Mouse (Mus musculus): Measurements from ENCODE around the gene Muc13. TPM values are rescaled to one million over a fixed set of nuclear protein-coding genes. Genes with fewer than 3 reads are reported as not detected.
A peak's percentile ranks its signal among the peaks of the same experiment; 100 is the strongest.

Gene Muc13
- not detected for total RNA-seq (2021)
- long read RNA-seq, experiment 1: 0 reads
- long read RNA-seq, experiment 2, partial matches to known transcripts: 0 of 1 reads
- long read RNA-seq, experiment 2, other reads (novel, unspliced or antisense): 1 of 1 reads

GRCm38 (mm10) chr16:33793846-33794791 is at the start of gene Muc13:
TSS of gene Muc13 (plus strand) at chr16:33794037.
- intact Hi-C loops (cut with DNase I): no loop called here

GRCm38 (mm10) chr16:33744622-33745419 is 49.0 kb upstream of the Muc13 start:
- peak; percentile 61 to 65 for DNase-seq (ENCODE audit: low spot score in 2 of 2)
- intact Hi-C loops (cut with DNase I): loop anchor here (5.0 kb wide), 2 partner anchors 183 to 438 kb away; no protein-coding TSS in a partner anchor

More at GRCm38 (mm10) chr16:33793846-33794791, at the start of gene Muc13:
- no peak for DNase-seq (ENCODE audit: low spot score in 2 of 2)

GRCm38 (mm10) chr16:33745457-33745856 is 48.4 kb upstream of the Muc13 start:
- DNase-seq (ENCODE audit: low spot score in 2 of 2): no peak
- intact Hi-C loops (cut with DNase I): no loop called here

- intact Hi-C loops (cut with DNase I): no loop called here
- peak; percentile 46 to 58 for DNase-seq (ENCODE audit: low spot score in 2 of 2)
Observed at GRCm38 (mm10) chr16:33746074-33746676, 47.7 kb upstream of the Muc13 start.

GRCm38 (mm10) chr16:33747346-33747954 is 46.4 kb upstream of the Muc13 start:
- no peak for DNase-seq (ENCODE audit: low spot score in 2 of 2)
- intact Hi-C loops (cut with DNase I): no loop called here

GRCm38 (mm10) chr16:33747994-33748393 is 45.8 kb upstream of the Muc13 start:
- intact Hi-C loops (cut with DNase I): no loop called here
- DNase-seq (ENCODE audit: low spot score in 2 of 2): no peak

GRCm38 (mm10) chr16:33751152-33751551 is 42.7 kb upstream of the Muc13 start:
- DNase-seq (ENCODE audit: low spot score in 2 of 2): no peak
- intact Hi-C loops (cut with DNase I): no loop called here

- intact Hi-C loops (cut with DNase I): no loop called here
- DNase-seq (ENCODE audit: low spot score in 2 of 2): no peak
Observed at GRCm38 (mm10) chr16:33751590-33751989, 42.2 kb upstream of the Muc13 start.

GRCm38 (mm10) chr16:33752904-33753578 is 40.8 kb upstream of the Muc13 start:
- no peak for DNase-seq (ENCODE audit: low spot score in 2 of 2)
- intact Hi-C loops (cut with DNase I): no loop called here

GRCm38 (mm10) chr16:33755293-33755692 is 38.5 kb upstream of the Muc13 start:
- intact Hi-C loops (cut with DNase I): no loop called here

GRCm38 (mm10) chr16:33755961-33756360 is 37.9 kb upstream of the Muc13 start:
- intact Hi-C loops (cut with DNase I): no loop called here
- DNase-seq (ENCODE audit: low spot score in 2 of 2): no peak

More at GRCm38 (mm10) chr16:33755293-33755692, 38.5 kb upstream of the Muc13 start:
- peak; percentile 37 to 60 for DNase-seq (ENCODE audit: low spot score in 2 of 2)

- no peak for DNase-seq (ENCODE audit: low spot score in 2 of 2)
- intact Hi-C loops (cut with DNase I): no loop called here
Observed at GRCm38 (mm10) chr16:33756396-33756795, 37.4 kb upstream of the Muc13 start.

- no peak for DNase-seq (ENCODE audit: low spot score in 2 of 2)
- intact Hi-C loops (cut with DNase I): no loop called here
Observed at GRCm38 (mm10) chr16:33759207-33759606, 34.6 kb upstream of the Muc13 start.

GRCm38 (mm10) chr16:33760542-33760941 is 33.3 kb upstream of the Muc13 start:
- intact Hi-C loops (cut with DNase I): no loop called here
- no peak for DNase-seq (ENCODE audit: low spot score in 2 of 2)

- no peak for DNase-seq (ENCODE audit: low spot score in 2 of 2)
- intact Hi-C loops (cut with DNase I): no loop called here
Observed at GRCm38 (mm10) chr16:33760996-33761395, 32.8 kb upstream of the Muc13 start.

GRCm38 (mm10) chr16:33764501-33765193 is 29.2 kb upstream of the Muc13 start:
- intact Hi-C loops (cut with DNase I): no loop called here
- peak in 1 of 2 experiments; percentile 49 for DNase-seq (ENCODE audit: low spot score in 2 of 2)

- intact Hi-C loops (cut with DNase I): no loop called here
Observed at GRCm38 (mm10) chr16:33765477-33765876, 28.4 kb upstream of the Muc13 start.

GRCm38 (mm10) chr16:33766309-33766708 is 27.5 kb upstream of the Muc13 start:
- no peak for DNase-seq (ENCODE audit: low spot score in 2 of 2)
- intact Hi-C loops (cut with DNase I): no loop called here

More at GRCm38 (mm10) chr16:33765477-33765876, 28.4 kb upstream of the Muc13 start:
- no peak for DNase-seq (ENCODE audit: low spot score in 2 of 2)

Measured in left cerebral cortex, postnatal 14 days (tissue).